Mouse (Mus musculus) kidney, adult 2 months (tissue): Measurements from ENCODE around the gene Cdkn1b.

Experiments
- CTCF ChIP-seq: fragments of 200-500 bp; conservative IDR thresholded peaks from 2 replicates; pipeline ENCODE4 v1.5.1; 2011; ENCODE audit warnings: low read depth, mild to moderate bottlenecking, control low read depth, low read length, moderate library complexity, mixed read lengths; ENCODE audit not compliant: insufficient read depth, insufficient read length
- POLR2A ChIP-seq: fragments of 200-500 bp; IDR thresholded peaks from one replicate; pipeline ENCODE4 v1.6.1; 2011; ENCODE audit warnings: low read depth, low read length, control low read depth

DNA sequence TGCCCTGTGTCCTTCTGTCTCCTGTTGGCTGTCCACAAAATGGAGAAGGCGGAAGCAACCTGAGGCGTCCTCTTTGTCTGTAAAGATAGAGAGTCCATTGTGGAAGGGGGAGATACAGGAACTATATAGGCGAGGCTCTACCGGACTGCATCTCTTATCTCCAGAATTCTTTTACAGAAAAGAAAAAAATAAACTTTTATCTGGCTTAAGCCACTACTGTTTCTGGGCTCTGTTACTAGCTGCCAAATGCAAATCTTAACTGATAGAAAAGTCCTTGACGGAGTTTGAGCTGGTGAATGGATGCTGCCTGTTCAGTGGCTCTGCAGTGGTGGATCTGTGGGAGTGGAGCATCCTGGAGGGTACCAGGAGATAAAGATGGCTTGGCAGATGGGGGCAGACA is 31.2 kb downstream of the Cdkn1b start:
- TF ChIP-seq CTCF (no peak), POLR2A (no peak)
